Mouse (Mus musculus) embryonic fibroblast, embryonic 13.5 days (primary cell): ENCODE results near the gene Galm. TPM values are rescaled to one million over a fixed set of nuclear protein-coding genes. Genes with fewer than 3 reads are reported as not detected.
"Not testable (repeated sequence)": the region's sequence is repeated elsewhere in the genome, so short reads cannot be mapped to it uniquely, and the experiment has no call there.

Experiments
- H3K27ac ChIP-seq: 2 replicates; pipeline ENCODE4 v1.5.1; 2012; ENCODE audit warnings: low read length, control low read depth, inconsistent platforms; ENCODE audit not compliant: insufficient read depth
- H3K4me1 ChIP-seq: 2 replicates; pipeline ENCODE4 v1.6.1; 2011; ENCODE audit warnings: low read length; ENCODE audit not compliant: control insufficient read depth, insufficient read depth
- H3K4me3 ChIP-seq: 2 replicates; pipeline ENCODE4 v1.5.1; 2011; ENCODE audit warnings: mild to moderate bottlenecking, control low read depth, low read length; ENCODE audit not compliant: insufficient read depth
- CTCF ChIP-seq: IDR thresholded peaks from 2 replicates; pipeline ENCODE4 v1.5.1; 2011; ENCODE audit warnings: mild to moderate bottlenecking, control low read depth, low read length, moderate library complexity, borderline replicate concordance; ENCODE audit not compliant: insufficient read depth
- POLR2A ChIP-seq: IDR thresholded peaks from 2 replicates; pipeline ENCODE4 v1.6.1; 2011; ENCODE audit warnings: low read depth, mild to moderate bottlenecking, control low read depth, low read length, moderate library complexity
- polyA plus RNA-seq: library from polyadenylated mRNA; stranded (reverse); fragments of >200 nt; gene quantifications from 2 replicates; pipeline ENCODE4 v1.2.4, GENCODE M21; 2011; ENCODE audit warnings: low read depth; ENCODE audit not compliant: missing spikeins, insufficient read length

The Galm gene
- polyA plus RNA-seq, 1 experiment = 10.0 TPM

DNA sequence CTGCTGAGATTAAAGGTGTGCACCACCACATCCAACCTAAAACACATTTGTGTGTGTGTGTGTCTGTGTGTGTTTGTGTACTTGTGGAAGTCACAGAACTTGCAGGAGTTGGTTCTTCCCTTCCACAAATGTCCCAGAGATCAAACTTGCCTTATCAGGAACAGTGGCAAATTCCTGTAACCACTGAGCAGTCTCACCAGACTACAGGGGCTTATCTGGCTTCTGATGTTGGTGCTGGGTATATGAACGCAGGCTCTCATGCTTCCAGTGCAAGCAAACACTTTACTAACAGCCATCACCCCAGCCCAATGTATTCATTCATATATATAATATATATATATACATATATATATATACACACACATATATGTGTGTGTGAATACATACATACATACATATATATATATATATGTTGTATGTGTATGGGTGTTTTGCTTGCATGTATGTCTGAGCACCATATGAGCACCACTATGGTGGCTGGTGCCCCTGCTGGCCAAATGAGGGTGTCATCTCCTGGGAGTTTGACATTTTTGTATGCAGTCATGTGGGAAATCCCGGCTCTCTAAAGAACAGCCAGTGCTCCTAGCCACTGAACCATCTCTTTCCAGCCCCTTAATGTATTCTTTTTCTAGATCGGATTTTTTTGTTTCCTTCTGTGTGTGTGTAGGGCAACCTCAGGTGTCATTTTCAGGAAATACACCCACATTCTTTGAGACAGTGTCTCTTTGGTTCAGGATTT lies 94.8 kb downstream of the Galm start:
- no peak for TF ChIP-seq CTCF
- no peak for TF ChIP-seq POLR2A
- Histone ChIP-seq H3K4me1 (no peaks in the 10 kb centered on the region), H3K4me3 (no peak overlapping the region), H3K27ac (no peak overlapping the region)

DNA sequence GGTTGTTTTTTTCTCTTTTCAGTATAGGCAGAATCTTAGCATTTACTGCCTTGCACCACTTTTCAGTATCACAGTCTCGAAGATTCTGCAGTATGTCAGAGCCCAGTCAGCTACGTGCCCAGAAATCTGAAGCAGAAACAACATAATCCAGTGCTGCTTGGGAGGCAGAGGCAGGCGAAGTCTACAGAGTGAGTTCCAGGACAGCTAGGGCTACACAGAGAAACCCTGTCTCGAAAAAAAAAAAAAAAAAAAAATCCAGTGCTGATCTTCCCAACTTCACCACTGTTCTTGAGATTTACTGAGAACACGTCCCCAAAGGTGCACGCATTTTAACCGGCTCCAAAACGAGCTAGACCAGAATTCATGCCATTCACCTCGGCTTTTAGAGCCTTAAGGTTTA lies 96.6 kb downstream of the Galm start:
- H3K4me3 ChIP-seq = peak overlapping the region; percentile 73
- TF ChIP-seq POLR2A (no peak), CTCF (no peak)
- no peak overlapping the region for H3K27ac ChIP-seq
- H3K4me1 ChIP-seq = no peaks in the 10 kb centered on the region

DNA sequence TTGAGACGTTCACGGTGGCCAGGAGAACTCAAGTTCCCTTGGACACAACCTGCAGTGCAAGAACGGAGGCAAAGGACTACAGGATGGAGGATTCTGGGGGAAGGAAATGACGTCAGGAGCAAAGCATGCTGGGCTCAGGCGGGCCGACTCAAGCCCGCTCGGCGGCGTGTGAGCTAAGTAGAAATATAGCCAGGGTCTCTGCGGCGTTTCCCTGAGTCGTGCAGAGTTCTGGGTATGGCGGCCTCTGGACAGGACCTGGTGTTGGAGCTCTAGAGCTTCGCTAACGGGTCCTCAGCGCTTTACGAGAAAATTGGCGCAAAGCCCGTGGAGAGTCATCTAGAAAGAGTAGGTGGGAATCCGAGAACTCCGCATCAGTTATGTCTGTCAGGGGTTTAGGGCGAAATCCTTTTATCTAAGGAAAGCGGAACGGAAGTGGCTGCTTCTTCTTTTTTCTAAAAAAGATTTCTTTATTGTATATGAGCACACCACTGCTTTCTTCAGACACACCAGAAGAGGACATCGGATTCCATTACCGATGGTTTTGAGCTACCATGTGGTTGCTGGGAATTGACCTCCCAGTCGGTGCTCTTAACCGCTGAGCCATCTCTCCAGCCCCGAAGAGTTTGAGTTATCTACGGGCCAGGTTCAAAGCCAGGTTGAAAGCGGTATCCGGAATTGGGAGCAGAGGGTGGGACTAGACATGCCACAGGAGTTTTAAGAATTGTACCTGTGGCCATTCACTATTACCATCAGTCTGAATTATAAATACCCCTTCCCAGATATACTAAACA lies 97.2 kb downstream of the Galm start, which contains the start of gene Gemin6:
Gemin6 (plus strand) TSS at position 116 of the 791 bp plus-strand sequence.
- Histone ChIP-seq H3K27ac (peak within 1 kb of the TSS; percentile 55), H3K4me3 (peak within 1 kb of the TSS; percentile 73), H3K4me1 (no peaks in the 10 kb centered on the region)
- TF ChIP-seq POLR2A = peak; percentile 84
- TF ChIP-seq CTCF = no peak

GRCm38 (mm10) chr17:80225142-80225541 lies 97.9 kb downstream of the Galm start:
- H3K27ac ChIP-seq, H3K4me1 ChIP-seq: not testable (repeated sequence)
- peak overlapping the region; percentile 73 for H3K4me3 ChIP-seq

- Histone ChIP-seq H3K27ac (no peak overlapping the region), H3K4me1 (no peaks in the 10 kb centered on the region), H3K4me3 (no peak overlapping the region)
- no peak for TF ChIP-seq POLR2A
- TF ChIP-seq CTCF = no peak
Observed at GRCm38 (mm10) chr17:80229396-80229795, 102.1 kb downstream of the Galm start.

- no peak for TF ChIP-seq POLR2A
- no peak for TF ChIP-seq CTCF
- no peak overlapping the region for H3K27ac ChIP-seq
- H3K4me1 ChIP-seq = no peaks in the 10 kb centered on the region
- H3K4me3 ChIP-seq = no peak overlapping the region
Observed at GRCm38 (mm10) chr17:80233844-80234243, 106.6 kb downstream of the Galm start.

- Histone ChIP-seq H3K4me1 (no peaks in the 10 kb centered on the region), H3K4me3 (no peak overlapping the region), H3K27ac (no peak overlapping the region)
- TF ChIP-seq CTCF (no peak), POLR2A (no peak)
Observed at GRCm38 (mm10) chr17:80234376-80234775, 107.1 kb downstream of the Galm start.

Other genes with a start within 250 kb of the Galm start
- 31.1 and 38.9 TPM in 2 replicates for gene Atl2, start 231.3 kb upstream of the Galm start, polyA plus RNA-seq
- 56.4 and 62.8 TPM in 2 replicates for gene Hnrnpll, start 65.1 kb upstream of the Galm start, polyA plus RNA-seq
- gene Srsf7, start 79.8 kb downstream of the Galm start, polyA plus RNA-seq = 132 and 194 TPM in 2 replicates
- gene Ttc39d, start 80.0 kb downstream of the Galm start, polyA plus RNA-seq = not detected in 2 replicates
- 14.9 and 15.3 TPM in 2 replicates for gene Gemin6, start 97.0 kb downstream of the Galm start, polyA plus RNA-seq
- 9.1 and 10.6 TPM in 2 replicates for gene Morn2, start 162.7 kb downstream of the Galm start, polyA plus RNA-seq
- 24.2 and 25.8 TPM in 2 replicates for gene Dhx57, start 163.0 kb downstream of the Galm start, polyA plus RNA-seq
- 1.1 TPM in 1 of 2 replicates, not detected in the other for gene Arhgef33, start 179.9 kb downstream of the Galm start, polyA plus RNA-seq
- gene Gm10190, start 246.1 kb downstream of the Galm start, polyA plus RNA-seq = not detected in 2 replicates